Mouse (Mus musculus) MEL (cell line): ENCODE results near the gene Otop3. TPM values are rescaled to one million over a fixed set of nuclear protein-coding genes. Genes with fewer than 3 reads are reported as not detected.

Source experiments
- DNase-seq: peaks from one replicate; pipeline ENCODE4 v3.0.0; 2011; ENCODE audit warnings: low read depth, low spot score
- H3K27ac ChIP-seq: 2 replicates; pipeline ENCODE4 v1.5.1; 2012; ENCODE audit warnings: low read depth, mild to moderate bottlenecking, control low read depth, low read length, moderate library complexity; ENCODE audit not compliant: control insufficient read depth
- H3K27me3 ChIP-seq, 2 experiments: fragments of 150-350 bp in 1 of 2; sonication (generic) in 1 of 2; 2 replicates each; pipeline ENCODE4 v1.6.1; 2012; ENCODE audit warnings: low read length in 2 of 2, mild to moderate bottlenecking in 2 of 2, improper control_type of control experiment in 1 of 2, moderate library complexity in 1 of 2; ENCODE audit not compliant: insufficient read depth in 2 of 2, control insufficient read depth in 1 of 2
- H3K36me3 ChIP-seq, 2 experiments: 2 replicates each; pipeline ENCODE4 v1.6.1; 2012 to 2014; ENCODE audit warnings: low read length in 2 of 2, improper control_type of control experiment in 1 of 2, inconsistent platforms in 1 of 2, mild to moderate bottlenecking in 1 of 2; ENCODE audit not compliant: insufficient read depth in 2 of 2, control insufficient read depth in 1 of 2
- H3K4me1 ChIP-seq, 2 experiments: fragments of 150-350 bp in 1 of 2; sonication (generic) in 1 of 2; 2 replicates each; pipeline ENCODE4 v1.6.1; 2012; ENCODE audit warnings: low read length in 2 of 2, improper control_type of control experiment in 1 of 2, mild to moderate bottlenecking in 1 of 2; ENCODE audit not compliant: insufficient read depth in 2 of 2, control insufficient read depth in 1 of 2
- H3K4me3 ChIP-seq, 2 experiments: fragments of 150-350 bp in 1 of 2; sonication (generic) in 1 of 2; 2 replicates each; pipeline ENCODE4 v1.5.1; 2012; ENCODE audit warnings: low read depth in 2 of 2, low read length in 2 of 2, mild to moderate bottlenecking in 2 of 2, moderate library complexity in 2 of 2, control low read depth in 1 of 2, improper control_type of control experiment in 1 of 2; ENCODE audit not compliant: control insufficient read depth in 1 of 2, insufficient read depth in 1 of 2
- H3K79me2 ChIP-seq: 2 replicates; pipeline ENCODE4 v1.6.1; 2012; ENCODE audit warnings: mild to moderate bottlenecking, low read length, moderate library complexity; ENCODE audit not compliant: control insufficient read depth, poor library complexity, insufficient read depth
- H3K9ac ChIP-seq: 2 replicates; pipeline ENCODE4 v1.6.1; 2012; ENCODE audit warnings: low read depth, mild to moderate bottlenecking, control low read depth, low read length, moderate library complexity; ENCODE audit not compliant: control insufficient read depth, poor library complexity, severe bottlenecking
- H3K9me3 ChIP-seq: fragments of 150-350 bp; sonication (generic); replicated peaks from 2 replicates; pipeline ENCODE4 v1.6.1; 2012; ENCODE audit warnings: mild to moderate bottlenecking, low read length, improper control_type of control experiment, moderate library complexity; ENCODE audit not compliant: insufficient read depth
- BHLHE40 ChIP-seq: IDR thresholded peaks from 2 replicates; pipeline ENCODE4 v1.6.1; 2012; ENCODE audit warnings: low read depth, mild to moderate bottlenecking, inconsistent platforms, low read length, improper control_type of control experiment, borderline replicate concordance
- CHD1 ChIP-seq: IDR thresholded peaks from 2 replicates; pipeline ENCODE4 v1.6.1; 2012; ENCODE audit warnings: low read depth, mild to moderate bottlenecking, inconsistent platforms, low read length, improper control_type of control experiment
- E2F4 ChIP-seq: IDR thresholded peaks from 2 replicates; pipeline ENCODE4 v1.6.1; 2011; ENCODE audit warnings: low read depth, low read length, improper control_type of control experiment, borderline replicate concordance
- ELF1 ChIP-seq: IDR thresholded peaks from 2 replicates; pipeline ENCODE4 v1.6.1; 2014; ENCODE audit warnings: low read depth, mild to moderate bottlenecking, inconsistent platforms, low read length, improper control_type of control experiment, moderate library complexity
- EP300 ChIP-seq, 2 experiments: IDR thresholded peaks; 2 replicates each; pipeline ENCODE4 v1.6.1; 2011; ENCODE audit warnings: improper control_type of control experiment in 2 of 2, low read length in 2 of 2, low read depth in 1 of 2, mild to moderate bottlenecking in 1 of 2
- GATA1 ChIP-seq: IDR thresholded peaks from 2 replicates; pipeline ENCODE4 v1.6.1; 2011; ENCODE audit warnings: low read depth, low read length, improper control_type of control experiment
- JUND ChIP-seq: IDR thresholded peaks from 2 replicates; pipeline ENCODE4 v1.6.1; 2011; ENCODE audit warnings: low read depth, mild to moderate bottlenecking, improper control_type of control experiment, low read length
- MAFK ChIP-seq: IDR thresholded peaks from 2 replicates; pipeline ENCODE4 v1.6.1; 2011; ENCODE audit warnings: low read depth, mild to moderate bottlenecking, low read length, improper control_type of control experiment, borderline replicate concordance
- MAX ChIP-seq: IDR thresholded peaks from 2 replicates; pipeline ENCODE4 v1.6.1; 2011; ENCODE audit warnings: low read length, improper control_type of control experiment
- MEF2A ChIP-seq: IDR thresholded peaks from 2 replicates; pipeline ENCODE4 v1.6.1; 2014; ENCODE audit warnings: low read depth, mild to moderate bottlenecking, inconsistent platforms, low read length, improper control_type of control experiment; ENCODE audit not compliant: poor library complexity, insufficient replicate concordance, severe bottlenecking; ENCODE audit errors: extremely low read depth
- MYB ChIP-seq: IDR thresholded peaks from 2 replicates; pipeline ENCODE4 v1.6.1; 2011; ENCODE audit warnings: mild to moderate bottlenecking, low read depth, low read length, improper control_type of control experiment
- NELFE ChIP-seq: IDR thresholded peaks from 2 replicates; pipeline ENCODE4 v1.6.1; 2011; ENCODE audit warnings: low read depth, low read length, improper control_type of control experiment
- POLR2AphosphoS5 ChIP-seq: IDR thresholded peaks from 2 replicates; pipeline ENCODE4 v1.6.1; 2012; ENCODE audit warnings: low read depth, borderline replicate concordance, mild to moderate bottlenecking, inconsistent platforms, low read length, moderate library complexity, mixed read lengths
- RAD21 ChIP-seq: IDR thresholded peaks from 2 replicates; pipeline ENCODE4 v1.6.1; 2011; ENCODE audit warnings: mild to moderate bottlenecking, low read depth, low read length, improper control_type of control experiment
- SIN3A ChIP-seq: IDR thresholded peaks from 2 replicates; pipeline ENCODE4 v1.6.1; 2012; ENCODE audit warnings: low read length, improper control_type of control experiment, inconsistent platforms
- SMC3 ChIP-seq: IDR thresholded peaks from 2 replicates; pipeline ENCODE4 v1.6.1; 2011; ENCODE audit warnings: low read depth, low read length, improper control_type of control experiment
- TAL1 ChIP-seq: IDR thresholded peaks from 2 replicates; pipeline ENCODE4 v1.6.1; 2012; ENCODE audit warnings: mild to moderate bottlenecking, inconsistent platforms, low read length, moderate library complexity, mixed read lengths
- UBTF ChIP-seq: IDR thresholded peaks from 2 replicates; pipeline ENCODE4 v1.6.1; 2012; ENCODE audit warnings: low read depth, mild to moderate bottlenecking, inconsistent platforms, low read length, improper control_type of control experiment, moderate library complexity, borderline replicate concordance; ENCODE audit not compliant: insufficient read depth
- USF2 ChIP-seq, 2 experiments: IDR thresholded peaks; 2 replicates each; pipeline ENCODE4 v1.6.1; 2011 to 2012; ENCODE audit warnings: improper control_type of control experiment in 2 of 2, low read length in 2 of 2, borderline replicate concordance in 1 of 2, inconsistent platforms in 1 of 2, low read depth in 1 of 2, mild to moderate bottlenecking in 1 of 2; ENCODE audit not compliant: insufficient read depth in 1 of 2
- ZC3H11A ChIP-seq: IDR thresholded peaks from 2 replicates; pipeline ENCODE4 v1.6.1; 2012; ENCODE audit warnings: low read depth, mild to moderate bottlenecking, inconsistent platforms, low read length, improper control_type of control experiment
- ZKSCAN1 ChIP-seq: IDR thresholded peaks from 2 replicates; pipeline ENCODE4 v1.6.1; 2012; ENCODE audit warnings: low read depth, mild to moderate bottlenecking, inconsistent platforms, low read length, improper control_type of control experiment, moderate library complexity
- ZMIZ1 ChIP-seq: IDR thresholded peaks from 2 replicates; pipeline ENCODE4 v1.6.1; 2012; ENCODE audit warnings: low read depth, mild to moderate bottlenecking, inconsistent platforms, low read length, improper control_type of control experiment, moderate library complexity
- ZNF384 ChIP-seq: IDR thresholded peaks from 2 replicates; pipeline ENCODE4 v1.6.1; 2012; ENCODE audit warnings: low read depth, mild to moderate bottlenecking, inconsistent platforms, low read length, improper control_type of control experiment
- polyA plus RNA-seq, 2 experiments: library from polyadenylated mRNA; stranded (reverse) in 1 of 2; unstranded in 1 of 2; fragments of >175 nt in 1 of 2; fragments of >200 nt in 1 of 2; gene quantifications; 2 replicates each; pipeline versions ENCODE4 v1.2.1 to v1.2.4; 2012; ENCODE audit warnings: low replicate concordance in 2 of 2, low read depth in 1 of 2; ENCODE audit not compliant: insufficient read length in 2 of 2, insufficient read depth in 1 of 2, missing spikeins in 1 of 2
- total RNA-seq: library from RNA; depleted of rRNA; stranded (reverse); fragments of 300-350 nt; gene quantifications from 2 replicates; pipeline ENCODE4 v1.2.3, GENCODE M21; 2012

Otop3 gene
- total and polyA plus RNA-seq, 3 experiments, result not detected

DNA sequence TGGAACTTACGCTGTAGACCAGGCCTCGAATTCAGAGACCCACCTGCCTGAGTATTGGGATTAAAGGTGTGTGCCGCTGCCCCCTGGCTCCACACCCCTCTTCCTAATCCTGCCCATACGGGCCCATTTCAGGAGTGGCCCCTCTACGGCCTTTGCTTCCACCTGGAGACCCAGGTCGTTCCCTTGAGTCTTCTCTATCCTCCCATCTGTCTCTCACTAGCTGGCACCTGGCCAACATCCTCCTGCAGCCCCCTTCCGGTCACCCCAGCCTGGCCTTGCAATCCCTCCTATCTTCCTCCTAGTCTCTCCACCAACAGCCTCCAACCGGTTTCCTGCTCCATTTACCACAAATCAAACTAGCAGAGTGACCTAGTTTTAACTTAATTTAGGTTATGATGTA, 44.6 kb upstream of the Otop3 start:
- Histone ChIP-seq H3K9me3 (no peaks in the 10 kb centered on the region), H3K4me1 (no peaks in the 10 kb centered on the region), H3K4me3 (no peak overlapping the region), H3K27ac (no peak overlapping the region), H3K36me3 (no peaks in the 10 kb centered on the region), H3K79me2 (no peaks in the 10 kb centered on the region), H3K27me3 (no peaks in the 10 kb centered on the region), H3K9ac (no peak overlapping the region)
- TF ChIP-seq ZNF384 (no peak), UBTF (no peak), MYB (no peak), EP300 (IDR thresholded peaks at IDR 0.05; ENCODE audit: low read depth in 1 of 2, low read length in 2 of 2) (no peak), NELFE (no peak), MAFK (no peak), GATA1 (no peak), USF2 (IDR thresholded peaks at IDR 0.05; ENCODE audit: borderline replicate concordance in 1 of 2, insufficient read depth in 1 of 2, low read depth in 1 of 2, low read length in 2 of 2) (no peak)
- DNase-seq, result no peak

GRCm38 (mm10) chr11:115290314-115290713, 44.2 kb upstream of the Otop3 start:
- Histone ChIP-seq H3K79me2 (no peaks in the 10 kb centered on the region), H3K9ac (no peak overlapping the region), H3K36me3 (no peaks in the 10 kb centered on the region), H3K9me3 (no peaks in the 10 kb centered on the region), H3K4me3 (no peak overlapping the region), H3K27me3 (no peaks in the 10 kb centered on the region), H3K4me1 (no peaks in the 10 kb centered on the region), H3K27ac (no peak overlapping the region)
- TF ChIP-seq SIN3A (no peak), UBTF (no peak), NELFE (no peak), GATA1 (no peak), MAX (no peak), E2F4 (no peak), EP300 (IDR thresholded peaks at IDR 0.05; ENCODE audit: low read depth in 1 of 2, low read length in 2 of 2) (no peak), MYB (no peak), POLR2AphosphoS5 (no peak), CHD1 (no peak), ZMIZ1 (no peak), USF2 (IDR thresholded peaks at IDR 0.05; ENCODE audit: borderline replicate concordance in 1 of 2, insufficient read depth in 1 of 2, low read depth in 1 of 2, low read length in 2 of 2) (no peak)
- no peak for DNase-seq

DNA sequence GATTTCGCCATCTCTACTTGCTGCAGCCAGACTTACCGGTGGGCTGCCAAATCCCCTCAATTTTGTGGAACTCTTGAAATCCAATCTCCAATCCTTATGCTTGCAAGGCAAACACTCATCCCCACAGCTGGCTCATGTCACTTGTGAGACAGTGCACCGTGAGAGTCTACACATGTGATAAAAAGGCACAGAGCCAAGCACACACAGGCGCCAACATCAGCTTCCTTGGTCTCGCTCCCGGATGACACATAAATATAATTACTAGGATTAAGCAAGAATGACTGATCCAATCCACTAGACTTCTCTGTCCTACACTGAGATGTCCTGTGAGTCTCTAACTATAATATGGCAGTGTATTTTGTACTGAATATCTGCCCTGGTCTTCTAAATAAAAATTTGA, 43.6 kb upstream of the Otop3 start:
- H3K9ac ChIP-seq, result no peak overlapping the region

More for the DNA sequence above, 43.6 kb upstream of the Otop3 start:
- no peaks in the 10 kb centered on the region for H3K4me1 ChIP-seq
- H3K27ac ChIP-seq, result no peak overlapping the region
- H3K79me2 ChIP-seq, result no peaks in the 10 kb centered on the region
- H3K9me3 ChIP-seq, result no peaks in the 10 kb centered on the region
- no peak for DNase-seq
- H3K4me3 ChIP-seq, result no peak overlapping the region
- no peaks in the 10 kb centered on the region for H3K36me3 ChIP-seq
- TF ChIP-seq RAD21 (no peak), BHLHE40 (no peak), CHD1 (no peak), ELF1 (no peak), SMC3 (no peak), TAL1 (no peak), ZKSCAN1 (no peak), MEF2A (no peak), ZC3H11A (no peak), JUND (no peak)
- no peaks in the 10 kb centered on the region for H3K27me3 ChIP-seq
